Mouse (Mus musculus) neural tube, embryonic 11.5 days (tissue): ENCODE results near the gene Sh2d2a. TPM values are rescaled to one million over a fixed set of nuclear protein-coding genes. Genes with fewer than 3 reads are reported as not detected.

Experiments used
- ATAC-seq: fragments of 200-750 bp; cut with Nextera tagmentation; 2 replicates; pipeline ENCODE4 v1.8.0; 2017; ENCODE audit warnings: moderate number of reproducible peaks, mild to moderate bottlenecking, moderate TSS enrichment, moderate library complexity; ENCODE audit not compliant: insufficient read depth, low FRiP score, low TSS enrichment
- DNase-seq: peaks from one replicate; pipeline ENCODE4 v3.0.0-alpha.2; 2015; ENCODE audit warnings: low spot score
- H3K27ac ChIP-seq: fragments of 300-500 bp; sonication (generic); 2 replicates; pipeline ENCODE4 v1.5.1; 2014; ENCODE audit warnings: low read depth, mild to moderate bottlenecking, low read length
- H3K27me3 ChIP-seq: fragments of 300-500 bp; sonication (generic); 2 replicates; pipeline ENCODE4 v1.6.1; 2014; ENCODE audit warnings: mild to moderate bottlenecking, low read length, mixed read lengths; ENCODE audit not compliant: control insufficient read depth, insufficient read depth
- H3K36me3 ChIP-seq: fragments of 300-500 bp; sonication (generic); 2 replicates; pipeline ENCODE4 v1.6.1; 2014; ENCODE audit warnings: mild to moderate bottlenecking, low read length, moderate library complexity, mixed read lengths; ENCODE audit not compliant: control insufficient read depth, insufficient read depth
- H3K4me1 ChIP-seq: fragments of 300-500 bp; sonication (generic); 2 replicates; pipeline ENCODE4 v1.6.1; 2014; ENCODE audit warnings: low read length, mixed read lengths; ENCODE audit not compliant: control insufficient read depth, insufficient read depth
- H3K4me2 ChIP-seq: fragments of 300-500 bp; sonication (generic); 2 replicates; pipeline ENCODE4 v1.6.1; 2014; ENCODE audit warnings: low read depth, mild to moderate bottlenecking, moderate library complexity
- H3K4me3 ChIP-seq: fragments of 300-500 bp; sonication (generic); 2 replicates; pipeline ENCODE4 v1.5.1; 2014; ENCODE audit warnings: low read depth, low read length
- H3K9ac ChIP-seq: fragments of 300-500 bp; sonication (generic); 2 replicates; pipeline ENCODE4 v1.6.1; 2014; ENCODE audit warnings: mild to moderate bottlenecking, low read length
- H3K9me3 ChIP-seq: fragments of 300-500 bp; sonication (generic); 2 replicates; pipeline ENCODE4 v1.6.1; 2016; ENCODE audit warnings: low read length; ENCODE audit not compliant: control insufficient read depth
- WGBS: fragments of 180-500 bp; shearing (Covaris S2); extraction: QIAGEN DNeasy Blood & Tissue Kit; methylation state at CpG from one replicate; pipeline ENCODE4 v1.1.7; 2014; 5-methylcytosine and 5-hydroxymethylcytosine counted together
- polyA plus RNA-seq: library from polyadenylated mRNA; unstranded; fragments of >200 nt; fragmentation: Nextera tagmentation; extraction: Ambion mirVana; gene quantifications from 2 replicates; pipeline ENCODE4 v1.2.1, GENCODE M21; 2014

Sh2d2a gene
- not detected in 2 replicates for polyA plus RNA-seq

DNA sequence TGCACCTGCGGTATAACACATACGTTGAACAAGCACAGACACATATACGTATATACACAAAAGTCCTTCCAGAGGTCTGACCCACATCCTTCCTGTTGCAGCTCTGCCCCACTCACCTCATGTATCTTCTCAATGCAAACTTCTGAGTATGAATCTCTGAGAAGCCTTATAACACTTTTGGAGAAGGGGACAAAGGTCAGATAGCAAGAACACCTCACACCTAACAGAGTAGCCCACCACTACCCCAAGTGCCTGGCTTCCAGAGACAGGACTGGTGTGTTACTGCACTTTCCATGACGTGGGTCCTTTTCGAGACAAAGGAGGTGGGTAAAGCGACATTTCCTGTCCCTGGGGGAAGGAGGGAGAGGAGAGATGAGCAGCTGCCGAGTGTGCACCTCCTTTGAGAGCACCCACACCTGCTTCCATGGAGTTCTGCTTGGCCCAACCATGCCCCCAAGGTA, at the start of gene Sh2d2a:
Gene Sh2d2a (plus strand): TSS at position 106 of the 461 bp plus-strand sequence.
- no peak within 1 kb of the TSS for H3K27ac ChIP-seq
- no peaks in the 10 kb centered on the region for H3K4me1 ChIP-seq
- no peak within 1 kb of the TSS for H3K4me3 ChIP-seq
- H3K4me2 ChIP-seq, result no peak within 1 kb of the TSS
- H3K36me3 ChIP-seq, result no peaks in the 10 kb centered on the region
- no peak within 1 kb of the TSS for H3K9ac ChIP-seq
- 75% methylated on average over 7 of the region's 7 CpGs for WGBS
- DNase-seq, result no peak
- no peak for ATAC-seq
- no peaks in the 10 kb centered on the region for H3K9me3 ChIP-seq
- H3K27me3 ChIP-seq, result no peaks in the 10 kb centered on the region

DNA sequence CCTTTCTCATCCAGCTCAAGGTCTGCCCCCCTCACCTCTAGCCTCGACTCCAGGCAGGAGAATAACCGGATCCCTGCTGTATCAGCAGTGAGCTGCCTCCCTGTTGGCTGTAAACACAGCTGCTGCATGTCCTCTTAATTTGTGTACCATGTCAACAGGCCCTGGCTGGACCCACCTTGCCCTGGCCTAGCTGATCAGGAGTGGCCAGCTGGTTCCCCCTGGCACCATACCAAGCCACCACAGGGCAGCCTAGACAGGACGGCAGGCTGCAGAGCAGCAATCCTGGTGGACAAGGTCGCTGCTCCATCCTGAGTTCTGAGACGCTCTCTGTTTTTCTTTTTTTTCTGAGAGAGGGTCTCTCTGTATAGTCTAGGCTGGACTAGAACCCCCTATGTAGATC, 44.9 kb upstream of the Sh2d2a start:
- no peak for ATAC-seq

DNA sequence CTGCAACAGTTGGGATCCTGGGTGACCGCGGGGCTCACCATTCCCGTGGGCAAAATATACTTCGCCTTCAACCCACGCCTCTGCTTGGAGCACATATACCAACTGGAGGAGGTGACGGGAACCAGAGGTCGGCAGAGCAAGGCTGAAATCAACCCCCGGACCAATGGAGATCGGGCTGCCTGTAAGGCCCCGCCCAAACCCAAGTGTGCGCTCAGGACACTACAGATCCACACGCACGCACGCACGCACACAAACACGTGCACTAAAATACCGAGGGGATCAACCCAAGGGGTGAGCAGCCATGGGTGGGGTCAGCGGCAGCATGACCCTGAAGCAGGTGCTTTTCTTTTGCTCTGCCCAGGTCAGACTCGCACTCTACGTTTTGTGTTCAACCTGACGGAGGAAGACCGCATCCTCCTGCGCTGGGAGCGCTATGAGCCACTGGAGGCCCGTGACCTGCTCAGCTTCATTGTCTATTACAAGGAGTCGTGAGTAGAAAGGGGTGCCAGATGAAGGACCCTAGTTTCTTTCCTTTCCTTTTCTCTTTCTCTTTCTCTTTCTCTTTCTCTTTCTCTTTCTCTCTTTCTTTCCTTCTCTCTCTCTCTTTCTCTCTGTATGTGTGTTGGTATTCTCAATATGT, 42.4 kb upstream of the Sh2d2a start:
- Histone ChIP-seq H3K9ac (no peak overlapping the region), H3K4me1 (no peaks in the 10 kb centered on the region), H3K27me3 (peaks cover 37% of the 10 kb centered on the region), H3K4me3 (no peak overlapping the region), H3K4me2 (peak overlapping the region; percentile 8; the same call in 1 of the 2 replicates), H3K9me3 (no peaks in the 10 kb centered on the region), H3K27ac (no peak overlapping the region), H3K36me3 (no peaks in the 10 kb centered on the region)
- no peak for ATAC-seq
- DNase-seq, result peak; percentile 10
- WGBS, result 5% methylated on average over 26 of the region's 26 CpGs

More for the DNA sequence above, 44.9 kb upstream of the Sh2d2a start:
- Histone ChIP-seq H3K4me1 (peaks cover 10% of the 10 kb centered on the region), H3K9ac (no peak overlapping the region), H3K4me3 (no peak overlapping the region), H3K4me2 (no peak overlapping the region; the same call in 1 of the 2 replicates), H3K9me3 (no peaks in the 10 kb centered on the region), H3K27ac (no peak overlapping the region), H3K27me3 (peaks cover 51% of the 10 kb centered on the region), H3K36me3 (no peaks in the 10 kb centered on the region)
- DNase-seq, result no peak
- WGBS, result 74% methylated on average over 5 of the region's 5 CpGs

DNA sequence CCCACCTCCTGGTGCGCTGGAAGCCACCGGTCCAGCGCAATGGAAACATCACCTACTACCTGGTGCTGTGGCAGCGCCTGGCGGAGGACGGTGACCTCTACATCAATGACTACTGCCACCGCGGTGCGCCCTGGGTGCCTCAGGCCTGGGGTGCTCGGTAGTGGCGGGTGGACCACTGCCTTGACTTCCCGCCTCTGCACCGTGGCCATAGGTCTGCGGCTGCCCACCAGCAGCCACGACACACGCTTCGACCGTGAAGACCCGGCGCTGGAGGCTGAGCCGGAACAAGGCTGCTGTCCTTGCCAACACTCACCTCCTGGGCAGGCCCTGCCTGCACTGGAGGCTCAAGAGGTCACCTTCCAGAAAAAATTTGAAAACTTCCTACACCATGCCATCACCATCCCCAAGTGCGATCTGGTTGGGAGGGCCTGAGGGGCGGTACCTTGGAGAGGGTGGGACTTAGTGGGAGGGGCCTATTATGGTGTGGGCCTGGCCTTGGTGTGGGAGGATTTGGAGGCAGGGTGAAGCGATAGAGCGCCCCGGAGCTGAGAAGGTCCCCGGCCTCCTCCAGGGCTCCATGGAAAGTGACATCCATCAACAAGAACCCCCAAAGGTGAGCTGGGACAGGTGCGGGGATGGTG, 37.1 kb upstream of the Sh2d2a start:
- Histone ChIP-seq H3K4me2 (peak overlapping the region; percentile 27; the same call in 1 of the 2 replicates), H3K27me3 (peaks cover 42% of the 10 kb centered on the region), H3K27ac (no peak overlapping the region), H3K9me3 (no peaks in the 10 kb centered on the region), H3K9ac (no peak overlapping the region), H3K4me3 (no peak overlapping the region), H3K36me3 (no peaks in the 10 kb centered on the region), H3K4me1 (0 out of 2 replicates have a peak, but pooled peaks cover 4% of the 10 kb centered on the region)
- ATAC-seq, result no peak
- 5% methylated on average over 28 of the region's 28 CpGs for WGBS
- DNase-seq, result no peak

DNA sequence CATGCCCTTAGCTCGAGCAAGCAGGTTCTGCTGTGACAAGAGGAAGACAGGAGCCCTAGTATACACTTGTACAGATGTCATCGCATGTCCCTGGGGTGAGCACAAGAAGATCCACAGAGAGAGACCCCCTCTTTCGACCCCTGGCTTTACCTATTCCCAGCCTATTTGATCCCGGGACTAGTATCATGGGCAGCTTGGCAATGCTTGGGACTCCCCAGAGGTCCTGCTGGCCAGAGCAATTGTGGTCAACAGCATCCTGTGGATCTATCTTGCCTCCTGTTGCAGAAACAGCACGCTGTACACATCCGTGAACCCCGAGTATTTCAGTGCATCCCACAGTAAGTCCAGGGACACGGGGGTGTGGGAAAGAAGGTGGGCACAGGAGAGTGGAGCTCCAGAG, 35.3 kb upstream of the Sh2d2a start:
- ATAC-seq (no peak), DNase-seq (no peak)
- WGBS, result 85% methylated on average over 8 of the region's 8 CpGs
- no peaks in the 10 kb centered on the region for H3K9me3 ChIP-seq
- H3K4me2 ChIP-seq, result no peak overlapping the region
- no peak overlapping the region for H3K27ac ChIP-seq
- H3K4me1 ChIP-seq, result 0 out of 2 replicates have a peak, but pooled peaks cover 4% of the 10 kb centered on the region
- H3K27me3 ChIP-seq, result peaks cover 39% of the 10 kb centered on the region
- no peak overlapping the region for H3K9ac ChIP-seq
- H3K4me3 ChIP-seq, result no peak overlapping the region
- H3K36me3 ChIP-seq, result no peaks in the 10 kb centered on the region; the same call in 1 of the 2 replicates

DNA sequence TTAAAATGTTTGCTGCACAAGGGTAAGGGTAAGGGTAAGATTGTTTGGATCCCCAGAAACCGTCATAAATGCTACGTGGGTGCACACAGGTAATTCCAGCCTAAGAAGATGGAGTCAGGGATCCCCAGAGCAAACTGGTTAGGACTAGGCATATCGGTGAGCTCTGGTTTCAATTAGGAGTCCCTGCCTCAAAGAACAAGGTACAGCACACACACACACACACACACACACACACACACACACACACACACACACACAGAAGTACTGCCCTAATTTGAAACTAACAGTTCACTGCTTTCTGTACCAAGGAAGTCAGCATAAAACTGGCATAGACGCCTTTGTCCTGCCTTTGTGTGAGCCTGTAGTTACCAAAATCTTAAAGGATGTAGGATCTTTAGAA, 34.1 kb upstream of the Sh2d2a start:
- Histone ChIP-seq H3K4me1 (0 out of 2 replicates have a peak, but pooled peaks cover 4% of the 10 kb centered on the region), H3K9me3 (no peaks in the 10 kb centered on the region), H3K27me3 (peaks cover 41% of the 10 kb centered on the region), H3K27ac (no peak overlapping the region), H3K9ac (no peak overlapping the region), H3K4me2 (no peak overlapping the region), H3K4me3 (no peak overlapping the region), H3K36me3 (no peaks in the 10 kb centered on the region; the same call in 1 of the 2 replicates)
- DNase-seq (no peak), ATAC-seq (no peak)
- WGBS, result 80% methylated on average over 4 of the region's 4 CpGs

DNA sequence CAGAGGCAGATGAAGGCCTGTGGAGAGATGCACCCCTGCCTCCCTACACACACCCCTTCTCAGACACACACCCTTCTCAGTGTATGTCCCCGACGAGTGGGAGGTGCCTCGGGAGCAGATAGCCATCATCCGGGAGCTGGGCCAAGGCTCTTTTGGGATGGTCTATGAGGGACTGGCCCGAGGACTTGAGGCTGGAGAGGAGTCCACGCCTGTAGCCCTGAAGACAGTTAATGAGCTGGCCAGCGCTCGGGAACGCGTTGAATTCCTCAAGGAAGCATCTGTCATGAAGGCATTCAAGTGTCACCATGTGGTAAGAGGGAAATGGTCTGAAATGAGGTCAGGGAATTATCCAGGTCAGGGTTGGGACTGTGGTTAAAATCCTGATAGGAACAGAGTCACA, 33.7 kb upstream of the Sh2d2a start:
- H3K27ac ChIP-seq, result no peak overlapping the region
- H3K9ac ChIP-seq, result no peak overlapping the region
- WGBS, result 61% methylated on average over 10 of the region's 10 CpGs
- H3K27me3 ChIP-seq, result peaks cover 43% of the 10 kb centered on the region
- H3K4me1 ChIP-seq, result 0 out of 2 replicates have a peak, but pooled peaks cover 4% of the 10 kb centered on the region
- no peak for ATAC-seq
- H3K9me3 ChIP-seq, result no peaks in the 10 kb centered on the region
- no peaks in the 10 kb centered on the region; the same call in 1 of the 2 replicates for H3K36me3 ChIP-seq
- no peak for DNase-seq
- no peak overlapping the region for H3K4me2 ChIP-seq
- no peak overlapping the region for H3K4me3 ChIP-seq

DNA sequence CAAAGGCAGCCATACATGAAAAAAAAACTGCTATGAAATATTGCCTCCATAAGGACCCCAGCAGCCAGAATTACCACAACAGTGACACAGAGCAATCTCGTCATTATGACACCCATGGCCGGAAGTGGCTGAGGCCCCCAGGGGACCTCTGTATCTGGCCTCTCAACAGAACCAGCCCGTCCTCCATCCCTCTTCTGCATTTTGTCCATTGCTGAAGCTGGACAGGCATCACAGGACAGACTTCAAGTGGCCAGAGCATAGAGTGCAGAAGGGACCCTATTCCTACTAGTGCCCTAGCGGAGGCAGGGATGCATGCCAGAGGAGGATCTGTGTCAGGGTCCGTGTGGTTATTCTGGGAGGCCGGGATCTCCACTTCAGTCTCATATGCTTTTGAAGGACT, 30.4 kb upstream of the Sh2d2a start:
- H3K4me3 ChIP-seq, result no peak overlapping the region
- H3K4me1 ChIP-seq, result no peaks in the 10 kb centered on the region
- peaks cover 18% of the 10 kb centered on the region for H3K27me3 ChIP-seq
- H3K9me3 ChIP-seq, result no peaks in the 10 kb centered on the region
- ATAC-seq (no peak), DNase-seq (no peak)
- H3K27ac ChIP-seq, result no peak overlapping the region
- H3K9ac ChIP-seq, result 0 out of 2 replicates have a peak overlapping the region, but pooled peaks have one; percentile 22
- no peaks in the 10 kb centered on the region; the same call in 1 of the 2 replicates for H3K36me3 ChIP-seq
- no peak overlapping the region for H3K4me2 ChIP-seq
- WGBS, result 52% methylated on average over 6 of the region's 6 CpGs
